Mouse (Mus musculus) limb, embryonic 12.5 days (tissue): Measurements from ENCODE around the gene Ttc3. TPM values are rescaled to one million over a fixed set of nuclear protein-coding genes. Genes with fewer than 3 reads are reported as not detected.
"Not testable (repeated sequence)": the region's sequence is repeated elsewhere in the genome, so short reads cannot be mapped to it uniquely, and the experiment has no call there.

ENCODE experiments used
- ATAC-seq: fragments of 200-750 bp; cut with Nextera tagmentation; 2 replicates; pipeline ENCODE4 v1.8.0; 2017; ENCODE audit warnings: low read depth, moderate TSS enrichment; ENCODE audit not compliant: insufficient number of reproducible peaks, insufficient read depth, low FRiP score, low TSS enrichment
- H3K27ac ChIP-seq: fragments of 300-500 bp; sonication (generic); 2 replicates; pipeline ENCODE4 v1.5.1; 2016; ENCODE audit warnings: mild to moderate bottlenecking, moderate library complexity
- H3K27me3 ChIP-seq: fragments of 300-500 bp; sonication (generic); 2 replicates; pipeline ENCODE4 v1.6.1; 2016; ENCODE audit warnings: mild to moderate bottlenecking, moderate library complexity
- H3K36me3 ChIP-seq: fragments of 300-500 bp; sonication (generic); 2 replicates; pipeline ENCODE4 v1.6.1; 2016; ENCODE audit warnings: mild to moderate bottlenecking, moderate library complexity
- H3K4me1 ChIP-seq: fragments of 300-500 bp; sonication (generic); replicated peaks from 2 replicates; pipeline ENCODE4 v1.6.1; 2016
- H3K4me2 ChIP-seq: fragments of 300-500 bp; sonication (generic); 2 replicates; pipeline ENCODE4 v1.6.1; 2016; ENCODE audit warnings: mild to moderate bottlenecking, moderate library complexity
- H3K4me3 ChIP-seq: fragments of 300-500 bp; sonication (generic); replicated peaks from 2 replicates; pipeline ENCODE4 v1.5.1; 2016; ENCODE audit warnings: mild to moderate bottlenecking
- H3K9ac ChIP-seq: fragments of 300-500 bp; sonication (generic); replicated peaks from 2 replicates; pipeline ENCODE4 v1.6.1; 2016; ENCODE audit warnings: mild to moderate bottlenecking, moderate library complexity
- H3K9me3 ChIP-seq: fragments of 300-500 bp; sonication (generic); 2 replicates; pipeline ENCODE4 v1.6.1; 2016; ENCODE audit warnings: mild to moderate bottlenecking, moderate library complexity
- WGBS: fragments of 180-500 bp; shearing (Covaris S2); methylation state at CpG from one replicate; pipeline ENCODE4 v1.1.7; 2016; 5-methylcytosine and 5-hydroxymethylcytosine counted together
- polyA plus RNA-seq: library from polyadenylated mRNA; unstranded; fragments of >200 nt; fragmentation: Nextera tagmentation; extraction: Ambion mirVana; gene quantifications from 2 replicates; pipeline ENCODE4 v1.2.1, GENCODE M21; 2016

Gene Ttc3
- polyA plus RNA-seq, 1 experiment from 2014 or later, result 339 TPM

GRCm38 (mm10) chr16:94435495-94436234 is 65.2 kb downstream of the Ttc3 start:
- Histone ChIP-seq H3K4me2 (no peak overlapping the region), H3K27ac (no peak overlapping the region), H3K4me1 (no peaks in the 10 kb centered on the region), H3K36me3 (peaks cover 95% of the 10 kb centered on the region), H3K9ac (no peak overlapping the region), H3K9me3 (no peaks in the 10 kb centered on the region), H3K4me3 (no peak overlapping the region), H3K27me3 (no peaks in the 10 kb centered on the region)
- WGBS, result 89% methylated on average over 8 of the region's 8 CpGs
- ATAC-seq, result no peak

- H3K4me1 ChIP-seq, result no peaks in the 10 kb centered on the region
- H3K27me3 ChIP-seq, result no peaks in the 10 kb centered on the region
- no peaks in the 10 kb centered on the region for H3K9me3 ChIP-seq
- WGBS, result 95% methylated on average over 2 of the region's 2 CpGs
- H3K4me2 ChIP-seq, result no peak overlapping the region
- no peak overlapping the region for H3K9ac ChIP-seq
- no peak overlapping the region for H3K4me3 ChIP-seq
- no peak overlapping the region for H3K27ac ChIP-seq
- ATAC-seq, result no peak
- H3K36me3 ChIP-seq, result peaks cover 92% of the 10 kb centered on the region
Measured at GRCm38 (mm10) chr16:94436801-94437200, 66.4 kb downstream of the Ttc3 start.

GRCm38 (mm10) chr16:94441361-94441760 is 70.9 kb downstream of the Ttc3 start:
- Histone ChIP-seq H3K4me2 (no peak overlapping the region), H3K4me1 (no peaks in the 10 kb centered on the region), H3K9me3 (no peaks in the 10 kb centered on the region), H3K4me3 (no peak overlapping the region), H3K27ac (no peak overlapping the region), H3K9ac (no peak overlapping the region), H3K27me3 (no peaks in the 10 kb centered on the region), H3K36me3 (peaks cover 82% of the 10 kb centered on the region)
- ATAC-seq, result no peak
- 54% methylated on average over 2 of the region's 2 CpGs for WGBS

GRCm38 (mm10) chr16:94449151-94449550 is 78.7 kb downstream of the Ttc3 start:
- Histone ChIP-seq H3K4me2 (no peak overlapping the region), H3K4me3 (no peak overlapping the region), H3K27ac (no peak overlapping the region), H3K9ac (no peak overlapping the region), H3K27me3 (no peaks in the 10 kb centered on the region), H3K9me3 (no peaks in the 10 kb centered on the region), H3K4me1 (no peaks in the 10 kb centered on the region), H3K36me3 (peaks cover 87% of the 10 kb centered on the region)
- WGBS, result 84% methylated on average over 8 of the region's 8 CpGs
- no peak for ATAC-seq

DNA sequence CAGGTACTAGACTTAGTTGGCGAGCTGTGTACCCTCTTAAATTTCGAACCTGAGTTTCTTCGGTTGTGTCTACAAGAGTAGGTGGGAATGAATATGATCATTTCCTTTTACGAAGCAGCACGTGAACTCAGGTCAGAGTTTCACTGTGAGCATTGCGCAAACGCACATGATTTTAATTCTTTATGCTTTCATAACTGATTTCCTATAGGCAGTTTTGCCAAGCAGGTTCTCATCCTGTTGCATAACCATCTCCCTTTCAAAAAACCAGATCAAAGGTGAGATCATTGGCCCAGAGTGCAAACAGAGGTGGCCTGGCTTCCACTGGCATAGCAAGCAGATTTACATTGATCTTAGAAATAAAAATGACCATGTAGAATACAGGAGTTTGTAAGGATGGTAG is 79.2 kb downstream of the Ttc3 start:
- H3K4me2 ChIP-seq, result no peak overlapping the region
- H3K9ac ChIP-seq, result no peak overlapping the region
- ATAC-seq, result no peak
- no peaks in the 10 kb centered on the region for H3K27me3 ChIP-seq
- WGBS, result 94% methylated on average over 7 of the region's 7 CpGs
- H3K9me3 ChIP-seq, result no peaks in the 10 kb centered on the region
- peaks cover 91% of the 10 kb centered on the region for H3K36me3 ChIP-seq
- H3K27ac ChIP-seq, result no peak overlapping the region
- H3K4me3 ChIP-seq, result no peak overlapping the region
- no peaks in the 10 kb centered on the region for H3K4me1 ChIP-seq

- ATAC-seq, result no peak
- H3K27me3 ChIP-seq, result no peaks in the 10 kb centered on the region
- no peak overlapping the region for H3K9ac ChIP-seq
- H3K4me3 ChIP-seq, result no peak overlapping the region
- peaks cover 98% of the 10 kb centered on the region for H3K36me3 ChIP-seq
- no peak overlapping the region for H3K27ac ChIP-seq
- no peaks in the 10 kb centered on the region for H3K4me1 ChIP-seq
- H3K4me2 ChIP-seq, result no peak overlapping the region
- 90% methylated on average over 11 of the region's 11 CpGs for WGBS
- no peaks in the 10 kb centered on the region for H3K9me3 ChIP-seq
Measured at GRCm38 (mm10) chr16:94451545-94452488, 81.4 kb downstream of the Ttc3 start.

GRCm38 (mm10) chr16:94452768-94453167 is 82.3 kb downstream of the Ttc3 start:
- Histone ChIP-seq H3K36me3 (peaks cover 98% of the 10 kb centered on the region), H3K9me3 (no peaks in the 10 kb centered on the region), H3K4me1 (no peaks in the 10 kb centered on the region), H3K4me3 (no peak overlapping the region), H3K27me3 (no peaks in the 10 kb centered on the region), H3K9ac (no peak overlapping the region), H3K4me2 (no peak overlapping the region), H3K27ac (no peak overlapping the region)
- WGBS, result 84% methylated on average over 4 of the region's 4 CpGs
- no peak for ATAC-seq

DNA sequence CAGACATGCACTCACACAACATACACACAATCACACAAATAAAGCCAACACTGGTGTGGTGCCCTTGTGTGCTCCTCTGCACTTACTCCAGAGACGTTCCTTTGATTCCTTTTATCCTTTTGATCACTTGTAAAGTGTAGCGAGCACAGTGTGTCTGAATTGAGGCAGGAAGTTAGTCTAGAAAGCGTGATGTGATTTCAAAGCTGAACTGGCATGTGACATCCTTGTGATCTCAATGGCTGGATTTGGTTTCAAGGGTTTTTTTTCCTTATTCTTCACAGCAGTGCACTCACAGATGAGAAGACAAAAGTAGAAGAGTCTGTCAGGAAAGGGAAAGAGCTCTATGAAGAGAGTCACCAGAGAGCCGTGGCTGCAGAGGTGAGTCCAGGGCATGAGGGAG is 83.7 kb downstream of the Ttc3 start:
- no peak for ATAC-seq
- H3K27me3 ChIP-seq, result no peaks in the 10 kb centered on the region
- WGBS, result 65% methylated on average over 4 of the region's 4 CpGs
- H3K4me2 ChIP-seq, result no peak overlapping the region
- H3K4me3 ChIP-seq, result no peak overlapping the region
- H3K4me1 ChIP-seq, result no peaks in the 10 kb centered on the region
- H3K9ac ChIP-seq, result no peak overlapping the region
- no peak overlapping the region for H3K27ac ChIP-seq
- peaks cover 98% of the 10 kb centered on the region for H3K36me3 ChIP-seq
- H3K9me3 ChIP-seq, result no peaks in the 10 kb centered on the region

DNA sequence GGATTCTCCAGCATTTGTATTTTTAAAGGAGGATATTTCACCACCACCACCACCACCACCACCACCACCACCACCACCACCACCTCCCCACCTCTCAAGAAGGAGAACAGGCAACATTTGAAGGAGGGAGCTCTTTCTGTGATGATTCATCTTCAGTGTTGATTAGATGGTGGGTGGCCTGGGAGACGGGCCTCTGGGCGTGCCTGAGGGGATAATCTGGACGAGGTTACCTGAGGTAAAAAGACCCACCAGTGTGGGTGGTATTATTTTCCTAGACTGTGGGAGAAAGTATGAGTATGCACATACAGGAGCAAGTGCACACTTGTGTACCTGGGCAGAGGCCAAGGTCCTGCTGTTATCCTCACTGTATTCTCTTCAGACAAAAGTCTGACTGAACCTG is 93.6 kb downstream of the Ttc3 start:
- H3K9ac ChIP-seq, result no peak overlapping the region
- WGBS, result 85% methylated on average over 3 of the region's 3 CpGs
- no peak overlapping the region for H3K4me3 ChIP-seq

GRCm38 (mm10) chr16:94465900-94466299 is 95.5 kb downstream of the Ttc3 start:
- 87% methylated on average over 4 of the region's 4 CpGs for WGBS
- Histone ChIP-seq H3K9ac (no peak overlapping the region), H3K9me3 (no peaks in the 10 kb centered on the region), H3K4me1 (no peaks in the 10 kb centered on the region), H3K36me3 (peaks cover 98% of the 10 kb centered on the region), H3K27me3 (no peaks in the 10 kb centered on the region), H3K27ac (no peak overlapping the region), H3K4me3 (no peak overlapping the region), H3K4me2 (no peak overlapping the region)
- no peak for ATAC-seq

More for the DNA sequence above, 93.6 kb downstream of the Ttc3 start:
- Histone ChIP-seq H3K4me1 (no peaks in the 10 kb centered on the region), H3K27me3 (no peaks in the 10 kb centered on the region), H3K27ac (no peak overlapping the region), H3K4me2 (no peak overlapping the region), H3K9me3 (no peaks in the 10 kb centered on the region), H3K36me3 (peaks cover 99% of the 10 kb centered on the region)
- no peak for ATAC-seq

GRCm38 (mm10) chr16:94466317-94466716 is 95.9 kb downstream of the Ttc3 start:
- not testable (repeated sequence) for H3K4me3 ChIP-seq, H3K4me1 ChIP-seq, H3K9me3 ChIP-seq, H3K4me2 ChIP-seq, ATAC-seq, H3K27me3 ChIP-seq, H3K27ac ChIP-seq, H3K9ac ChIP-seq
- 94% methylated on average over 7 of the region's 7 CpGs for WGBS
- peaks cover 98% of the 10 kb centered on the region for H3K36me3 ChIP-seq
